Mouse (Mus musculus): ENCODE data around the gene Kif1c. TPM values are rescaled to one million over a fixed set of nuclear protein-coding genes. Genes with fewer than 3 reads are reported as not detected.

Kif1c gene
- polyA plus RNA-seq, 1 experiment: 0.31 TPM

- peaks cover 31% of the 10 kb centered on the region for H3K36me3 ChIP-seq (ENCODE audit: control insufficient read depth)
- peaks cover 49% of the 10 kb centered on the region for H3K4me1 ChIP-seq (ENCODE audit: control insufficient read depth)
- no peak overlapping the region for H3K4me3 ChIP-seq (replicated peaks)
- H3K9me3 ChIP-seq (ENCODE audit: control insufficient read depth, low read length): no peaks in the 10 kb centered on the region
- no peaks in the 10 kb centered on the region for H3K27me3 ChIP-seq (ENCODE audit: control insufficient read depth)
- TF ChIP-seq TAL1 (IDR thresholded peaks at IDR 0.05; ENCODE audit: low read length) (no peak), GATA1 (IDR thresholded peaks at IDR 0.05; ENCODE audit: low read length) (no peak)
These were observed 28.9 kb upstream of the Kif1c start for GRCm38 (mm10) chr11:70671333-70672047.

GRCm38 (mm10) chr11:70674014-70674413, 26.3 kb upstream of the Kif1c start:
- TF ChIP-seq GATA1 (IDR thresholded peaks at IDR 0.05; ENCODE audit: low read length) (no peak), TAL1 (IDR thresholded peaks at IDR 0.05; ENCODE audit: low read length) (no peak)
- no peak overlapping the region for H3K4me3 ChIP-seq (replicated peaks)
- peaks cover 37% of the 10 kb centered on the region for H3K4me1 ChIP-seq (ENCODE audit: control insufficient read depth)

GRCm38 (mm10) chr11:70674501-70674900, 25.8 kb upstream of the Kif1c start:
- H3K36me3 ChIP-seq (ENCODE audit: control insufficient read depth): peaks cover 24% of the 10 kb centered on the region; the same call in 1 of the 2 replicates
- no peak overlapping the region for H3K4me3 ChIP-seq (replicated peaks)
- peaks cover 33% of the 10 kb centered on the region for H3K4me1 ChIP-seq (ENCODE audit: control insufficient read depth)
- no peaks in the 10 kb centered on the region for H3K27me3 ChIP-seq (ENCODE audit: control insufficient read depth)
- TF ChIP-seq GATA1 (IDR thresholded peaks at IDR 0.05; ENCODE audit: low read length): no peak
- TF ChIP-seq TAL1 (IDR thresholded peaks at IDR 0.05; ENCODE audit: low read length): no peak
- H3K9me3 ChIP-seq (ENCODE audit: control insufficient read depth, low read length): no peaks in the 10 kb centered on the region

More at GRCm38 (mm10) chr11:70674014-70674413, 26.3 kb upstream of the Kif1c start:
- no peaks in the 10 kb centered on the region for H3K27me3 ChIP-seq (ENCODE audit: control insufficient read depth)
- no peaks in the 10 kb centered on the region for H3K9me3 ChIP-seq (ENCODE audit: control insufficient read depth, low read length)
- H3K36me3 ChIP-seq (ENCODE audit: control insufficient read depth): peaks cover 22% of the 10 kb centered on the region; the same call in 1 of the 2 replicates

GRCm38 (mm10) chr11:70678092-70678491, 22.3 kb upstream of the Kif1c start:
- Histone ChIP-seq H3K4me1 (ENCODE audit: control insufficient read depth) (peaks cover 10% of the 10 kb centered on the region), H3K9me3 (ENCODE audit: control insufficient read depth, low read length) (no peaks in the 10 kb centered on the region), H3K4me3 (replicated peaks) (no peak overlapping the region), H3K36me3 (ENCODE audit: control insufficient read depth) (peaks cover 41% of the 10 kb centered on the region), H3K27me3 (ENCODE audit: control insufficient read depth) (no peaks in the 10 kb centered on the region)
- TF ChIP-seq TAL1 (IDR thresholded peaks at IDR 0.05; ENCODE audit: low read length) (no peak), GATA1 (IDR thresholded peaks at IDR 0.05; ENCODE audit: low read length) (no peak)

- H3K4me1 ChIP-seq (ENCODE audit: control insufficient read depth): peaks cover 10% of the 10 kb centered on the region
- no peaks in the 10 kb centered on the region for H3K9me3 ChIP-seq (ENCODE audit: control insufficient read depth, low read length)
- no peak overlapping the region for H3K4me3 ChIP-seq (replicated peaks)
- H3K36me3 ChIP-seq (ENCODE audit: control insufficient read depth): peaks cover 46% of the 10 kb centered on the region
- no peaks in the 10 kb centered on the region for H3K27me3 ChIP-seq (ENCODE audit: control insufficient read depth)
- TF ChIP-seq TAL1 (IDR thresholded peaks at IDR 0.05; ENCODE audit: low read length) (no peak), GATA1 (IDR thresholded peaks at IDR 0.05; ENCODE audit: low read length) (no peak)
These were observed 21.8 kb upstream of the Kif1c start for GRCm38 (mm10) chr11:70678576-70678975.

- Histone ChIP-seq H3K4me3 (replicated peaks) (no peak overlapping the region), H3K36me3 (ENCODE audit: control insufficient read depth) (peaks cover 44% of the 10 kb centered on the region), H3K9me3 (ENCODE audit: control insufficient read depth, low read length) (no peaks in the 10 kb centered on the region), H3K4me1 (ENCODE audit: control insufficient read depth) (peaks cover 10% of the 10 kb centered on the region), H3K27me3 (ENCODE audit: control insufficient read depth) (no peaks in the 10 kb centered on the region)
- no peak for TF ChIP-seq TAL1 (IDR thresholded peaks at IDR 0.05; ENCODE audit: low read length)
- no peak for TF ChIP-seq GATA1 (IDR thresholded peaks at IDR 0.05; ENCODE audit: low read length)
These were observed 21.0 kb upstream of the Kif1c start for GRCm38 (mm10) chr11:70679361-70679760.

- Histone ChIP-seq H3K36me3 (ENCODE audit: control insufficient read depth) (peaks cover 42% of the 10 kb centered on the region), H3K4me1 (ENCODE audit: control insufficient read depth) (peaks cover 10% of the 10 kb centered on the region), H3K9me3 (ENCODE audit: control insufficient read depth, low read length) (no peaks in the 10 kb centered on the region), H3K27me3 (ENCODE audit: control insufficient read depth) (no peaks in the 10 kb centered on the region), H3K4me3 (replicated peaks) (no peak overlapping the region)
- no peak for TF ChIP-seq TAL1 (IDR thresholded peaks at IDR 0.05; ENCODE audit: low read length)
- no peak for TF ChIP-seq GATA1 (IDR thresholded peaks at IDR 0.05; ENCODE audit: low read length)
These were observed 20.5 kb upstream of the Kif1c start for GRCm38 (mm10) chr11:70679894-70680293.

GRCm38 (mm10) chr11:70681170-70681569, 19.2 kb upstream of the Kif1c start:
- Histone ChIP-seq H3K36me3 (ENCODE audit: control insufficient read depth) (peaks cover 36% of the 10 kb centered on the region), H3K9me3 (ENCODE audit: control insufficient read depth, low read length) (no peaks in the 10 kb centered on the region), H3K27me3 (ENCODE audit: control insufficient read depth) (no peaks in the 10 kb centered on the region), H3K4me1 (ENCODE audit: control insufficient read depth) (peaks cover 10% of the 10 kb centered on the region), H3K4me3 (replicated peaks) (no peak overlapping the region)
- TF ChIP-seq TAL1 (IDR thresholded peaks at IDR 0.05; ENCODE audit: low read length): no peak
- TF ChIP-seq GATA1 (IDR thresholded peaks at IDR 0.05; ENCODE audit: low read length): no peak

GRCm38 (mm10) chr11:70681897-70682581, 18.3 kb upstream of the Kif1c start:
- Histone ChIP-seq H3K4me1 (ENCODE audit: control insufficient read depth) (peaks cover 11% of the 10 kb centered on the region), H3K9me3 (ENCODE audit: control insufficient read depth, low read length) (no peaks in the 10 kb centered on the region), H3K4me3 (replicated peaks) (no peak overlapping the region), H3K27me3 (ENCODE audit: control insufficient read depth) (no peaks in the 10 kb centered on the region), H3K36me3 (ENCODE audit: control insufficient read depth) (peaks cover 34% of the 10 kb centered on the region)
- TF ChIP-seq GATA1 (IDR thresholded peaks at IDR 0.05; ENCODE audit: low read length) (no peak), TAL1 (IDR thresholded peaks at IDR 0.05; ENCODE audit: low read length) (no peak)
